Mouse (Mus musculus) heart, embryonic 10.5 days (tissue): ENCODE data around the gene Mef2d. TPM values are rescaled to one million over a fixed set of nuclear protein-coding genes. Genes with fewer than 3 reads are reported as not detected.

ENCODE experiments used
- DNase-seq: peaks from one replicate; pipeline ENCODE4 v3.0.0-alpha.2; 2017; ENCODE audit warnings: low spot score
- H3K27ac ChIP-seq: fragments of 300-500 bp; sonication (generic); 2 replicates; pipeline ENCODE4 v1.5.1; 2016; ENCODE audit warnings: mild to moderate bottlenecking
- H3K27me3 ChIP-seq: fragments of 300-500 bp; sonication (generic); 2 replicates; pipeline ENCODE4 v1.6.1; 2016; ENCODE audit warnings: mild to moderate bottlenecking; ENCODE audit not compliant: poor library complexity, insufficient read depth, severe bottlenecking
- H3K36me3 ChIP-seq: fragments of 300-500 bp; sonication (generic); 2 replicates; pipeline ENCODE4 v1.6.1; 2016; ENCODE audit warnings: mild to moderate bottlenecking, moderate library complexity
- H3K4me1 ChIP-seq: fragments of 300-500 bp; sonication (generic); 2 replicates; pipeline ENCODE4 v1.6.1; 2016; ENCODE audit warnings: mild to moderate bottlenecking
- H3K4me3 ChIP-seq: fragments of 300-500 bp; sonication (generic); 2 replicates; pipeline ENCODE4 v1.5.1; 2016; ENCODE audit warnings: mild to moderate bottlenecking, moderate library complexity
- H3K9me3 ChIP-seq: fragments of 300-500 bp; sonication (generic); 2 replicates; pipeline ENCODE4 v1.6.1; 2016; ENCODE audit warnings: mild to moderate bottlenecking, moderate library complexity
- WGBS: fragments of 180-500 bp; shearing (Covaris S2); methylation state at CpG from one replicate; pipeline ENCODE4 v1.1.7; 2016; 5-methylcytosine and 5-hydroxymethylcytosine counted together
- polyA plus RNA-seq: library from polyadenylated mRNA; unstranded; fragments of >200 nt; fragmentation: Nextera tagmentation; extraction: Ambion mirVana; gene quantifications from 2 replicates; pipeline ENCODE4 v1.2.1, GENCODE M21; 2016

Mef2d gene
- polyA plus RNA-seq, 1 experiment from 2014 or later, result 35.8 TPM

DNA sequence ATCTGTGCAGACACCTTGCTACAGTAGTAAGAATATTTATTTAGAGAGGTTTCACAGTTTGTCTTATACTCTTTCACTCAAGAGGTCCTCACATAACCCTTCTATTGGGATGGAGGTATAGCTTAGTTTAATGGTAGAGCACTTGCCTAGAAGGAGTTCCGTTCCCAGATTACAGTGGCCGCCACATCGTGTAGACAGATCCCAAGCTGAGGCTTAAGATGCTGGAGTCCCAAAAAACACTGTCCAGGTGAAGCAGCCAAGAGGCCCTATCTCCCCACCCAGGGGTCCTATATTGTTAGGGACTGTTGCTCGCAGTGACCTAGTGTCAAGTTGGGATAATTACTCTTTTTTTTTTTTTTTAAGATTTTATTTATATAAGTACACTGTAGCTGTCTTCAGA, 36.8 kb downstream of the Mef2d start:
- Histone ChIP-seq H3K27ac (no peak overlapping the region), H3K4me3 (no peak overlapping the region), H3K4me1 (0 out of 2 replicates have a peak, but pooled peaks cover 4% of the 10 kb centered on the region), H3K9me3 (no peaks in the 10 kb centered on the region), H3K27me3 (peaks cover 10% of the 10 kb centered on the region; the same call in 1 of the 2 replicates), H3K36me3 (peaks cover 16% of the 10 kb centered on the region; the same call in 1 of the 2 replicates)
- 82% methylated on average over 4 of the region's 4 CpGs for whole genome bisulfite sequencing
- DNase-seq, result no peak

DNA sequence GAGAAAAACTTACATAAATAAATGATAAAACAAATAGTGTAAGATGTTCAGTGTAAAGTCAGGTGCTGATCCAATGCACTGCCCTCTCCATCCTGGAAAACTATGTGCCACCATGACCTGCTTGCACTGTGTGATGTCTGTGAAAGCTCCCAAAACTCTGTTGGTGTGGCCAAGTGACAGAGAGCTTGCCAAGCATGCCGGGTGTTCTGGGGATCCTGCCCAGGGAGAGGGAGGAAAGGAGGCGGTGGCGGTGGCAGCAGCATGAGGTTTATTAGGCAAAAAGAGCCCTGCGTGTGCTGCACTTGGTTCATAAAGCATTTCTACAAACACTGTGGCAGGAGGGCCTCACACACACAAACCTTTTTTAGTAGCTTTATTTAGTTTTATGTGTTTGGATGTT, 39.2 kb downstream of the Mef2d start:
- Histone ChIP-seq H3K9me3 (no peaks in the 10 kb centered on the region), H3K27ac (no peak overlapping the region), H3K4me3 (no peak overlapping the region), H3K27me3 (peaks cover 10% of the 10 kb centered on the region; the same call in 1 of the 2 replicates), H3K4me1 (0 out of 2 replicates have a peak, but pooled peaks cover 4% of the 10 kb centered on the region), H3K36me3 (0 out of 2 replicates have a peak, but pooled peaks cover 2% of the 10 kb centered on the region)
- WGBS, result 71% methylated on average over 4 of the region's 4 CpGs
- no peak for DNase-seq

DNA sequence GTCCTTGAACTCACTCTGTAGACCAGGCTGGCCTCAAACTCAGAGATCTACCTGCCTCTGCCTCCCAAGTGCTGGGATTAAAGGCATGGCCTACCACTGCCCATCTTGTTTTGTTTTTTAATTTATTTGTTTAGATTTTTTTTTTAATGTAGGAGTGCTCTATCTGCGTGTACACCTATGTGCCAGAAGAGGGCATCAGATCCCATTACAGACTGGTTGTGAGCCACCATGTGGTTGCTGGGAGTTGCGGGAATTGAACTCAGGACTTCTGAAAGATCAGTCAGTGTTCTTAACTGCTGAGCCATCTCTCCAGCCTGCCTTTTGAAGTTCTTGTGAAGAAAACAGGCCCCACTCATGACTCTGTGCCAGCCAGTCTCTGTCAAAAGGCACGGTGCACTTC, 44.3 kb downstream of the Mef2d start:
- WGBS, result 71% methylated on average over 3 of the region's 3 CpGs
- no peaks in the 10 kb centered on the region for H3K4me1 ChIP-seq
- H3K36me3 ChIP-seq, result no peaks in the 10 kb centered on the region
- no peak overlapping the region for H3K27ac ChIP-seq
- no peak overlapping the region for H3K4me3 ChIP-seq
- DNase-seq, result no peak
- peaks cover 22% of the 10 kb centered on the region for H3K27me3 ChIP-seq
- H3K9me3 ChIP-seq, result no peaks in the 10 kb centered on the region

DNA sequence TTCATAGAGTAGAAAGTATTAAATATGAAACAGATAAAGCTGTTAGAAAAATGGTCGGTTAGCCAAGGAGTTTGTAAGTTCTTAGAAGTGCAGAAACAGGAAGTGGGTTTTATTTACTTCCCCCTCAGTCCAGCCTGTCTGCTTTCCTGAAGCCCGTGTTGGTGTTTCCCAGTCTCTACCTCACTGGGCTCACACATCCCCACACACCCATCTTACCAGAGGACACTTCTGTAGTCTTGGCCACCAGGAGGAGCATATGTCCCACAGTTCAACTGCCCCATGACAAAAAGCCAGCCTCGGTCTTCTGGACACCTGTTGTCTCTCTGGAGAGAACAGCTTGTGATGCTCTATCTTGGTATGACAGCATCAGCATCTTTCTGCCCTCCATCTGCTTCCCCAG, 49.0 kb downstream of the Mef2d start:
- no peak overlapping the region for H3K4me3 ChIP-seq
- no peak overlapping the region for H3K27ac ChIP-seq
- no peaks in the 10 kb centered on the region for H3K36me3 ChIP-seq
- 23% methylated on average over 3 of the region's 3 CpGs for WGBS
- no peak for DNase-seq
- no peaks in the 10 kb centered on the region for H3K9me3 ChIP-seq
- no peaks in the 10 kb centered on the region for H3K4me1 ChIP-seq
- H3K27me3 ChIP-seq, result peaks cover 60% of the 10 kb centered on the region

DNA sequence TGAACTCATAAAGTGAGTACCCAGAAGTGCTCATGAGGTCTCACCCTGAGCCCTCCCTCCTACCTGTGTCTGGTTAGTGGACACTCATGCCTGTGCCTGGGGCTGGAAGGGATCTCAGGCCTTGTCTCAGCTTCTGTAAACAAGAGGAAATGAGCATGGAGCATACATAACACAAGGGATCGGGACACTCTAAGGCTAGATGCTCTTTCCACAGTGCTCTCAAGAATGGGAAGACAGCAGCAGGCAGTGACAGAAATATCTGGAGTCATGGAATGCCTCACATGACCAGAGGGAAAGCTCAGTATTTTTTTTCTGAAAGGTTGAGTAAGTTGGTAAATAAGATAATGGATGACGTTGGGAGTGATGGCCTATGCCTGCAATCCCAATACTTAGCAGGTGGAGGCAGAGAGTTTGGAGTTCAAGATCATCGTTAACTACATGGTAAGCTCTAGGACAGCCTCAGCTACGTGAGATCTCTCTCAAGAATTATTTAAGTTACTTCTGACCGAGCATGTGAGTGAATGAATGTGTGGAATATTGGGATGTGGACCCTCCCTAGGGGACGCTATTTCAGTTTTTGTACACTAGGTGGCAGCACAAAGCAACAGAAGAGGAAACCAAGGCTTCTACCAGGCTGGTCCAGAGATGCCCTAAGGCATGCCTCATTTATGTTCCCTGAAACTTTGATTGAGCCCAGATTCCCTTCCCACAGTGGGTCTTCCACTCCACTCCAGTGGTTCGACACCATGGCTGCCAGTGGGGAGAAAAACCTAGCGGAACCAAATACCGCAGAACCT, 49.8 kb downstream of the Mef2d start:
- WGBS, result 31% methylated on average over 9 of the region's 9 CpGs
- Histone ChIP-seq H3K27ac (no peak overlapping the region), H3K36me3 (no peaks in the 10 kb centered on the region), H3K27me3 (peaks cover 68% of the 10 kb centered on the region), H3K9me3 (no peaks in the 10 kb centered on the region), H3K4me3 (no peak overlapping the region), H3K4me1 (no peaks in the 10 kb centered on the region)
- no peak for DNase-seq

DNA sequence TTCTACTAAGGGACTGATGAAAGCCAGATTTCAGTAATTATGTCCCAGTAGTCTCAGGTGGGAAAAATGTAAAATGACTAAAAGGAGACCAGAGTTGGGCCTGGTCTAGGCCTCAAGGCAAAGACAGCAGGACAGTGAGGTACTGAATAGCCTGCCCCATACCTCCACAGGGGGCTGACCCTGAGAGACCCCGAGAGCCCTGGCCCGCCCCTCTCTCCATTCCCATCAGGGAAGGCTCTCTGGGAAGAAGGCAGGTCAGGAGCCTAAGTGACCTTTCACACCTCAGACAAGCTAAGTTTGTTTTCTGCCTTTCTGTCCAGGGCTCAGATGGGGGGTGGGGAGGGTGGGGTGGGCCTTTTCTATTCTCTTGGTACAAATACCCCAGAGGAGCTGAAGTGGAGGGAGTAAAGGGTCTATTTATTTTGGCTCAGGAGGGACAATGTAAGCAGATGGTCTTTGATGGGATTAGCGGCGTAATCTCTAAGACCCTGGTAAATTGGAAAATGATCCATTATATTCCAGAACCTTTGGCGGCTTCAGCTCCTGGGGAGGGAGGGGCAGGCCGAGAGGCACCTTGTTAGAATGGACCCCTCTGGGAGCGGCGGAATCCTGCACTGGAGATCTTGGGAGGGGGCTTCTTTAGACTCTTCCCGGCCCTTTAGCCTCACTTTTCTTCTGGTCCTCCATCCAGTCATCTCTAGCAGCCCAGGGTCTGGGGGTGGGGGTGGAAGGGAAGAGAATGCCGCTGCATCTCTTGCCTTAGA, 55.8 kb downstream of the Mef2d start:
- WGBS, result 6% methylated on average over 10 of the region's 10 CpGs
- Histone ChIP-seq H3K9me3 (no peaks in the 10 kb centered on the region), H3K4me3 (no peak overlapping the region), H3K27ac (no peak overlapping the region), H3K4me1 (peaks cover 9% of the 10 kb centered on the region), H3K36me3 (no peaks in the 10 kb centered on the region), H3K27me3 (peaks cover 100% of the 10 kb centered on the region)
- DNase-seq, result no peak

DNA sequence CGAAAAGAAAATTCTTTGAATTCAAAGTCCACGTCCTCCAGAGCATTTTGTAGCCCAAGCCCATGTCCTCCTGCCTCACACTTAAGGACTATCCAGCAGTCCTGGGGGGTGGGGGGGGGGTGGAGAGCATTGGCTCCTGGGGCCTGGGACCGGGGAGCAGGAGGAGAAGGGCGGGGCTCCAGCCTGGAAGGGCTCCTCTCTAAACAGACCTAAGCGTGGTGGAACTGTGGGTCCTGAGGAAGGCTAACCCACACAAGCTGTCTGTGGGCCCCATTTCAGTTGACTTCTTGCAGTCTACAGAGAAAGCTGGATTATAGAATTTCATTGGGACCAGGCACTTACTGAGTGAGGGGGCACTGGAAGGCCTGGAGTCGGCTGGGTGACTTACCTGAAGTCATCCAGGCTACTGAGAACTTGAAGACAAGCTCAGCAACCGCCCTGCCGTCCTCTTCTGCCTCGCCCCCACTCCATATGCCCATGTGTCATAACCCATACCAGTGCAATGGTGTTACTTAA, 56.4 kb downstream of the Mef2d start:
- DNase-seq, result no peak
- Histone ChIP-seq H3K4me3 (no peak overlapping the region), H3K4me1 (peaks cover 9% of the 10 kb centered on the region), H3K36me3 (no peaks in the 10 kb centered on the region), H3K9me3 (no peaks in the 10 kb centered on the region), H3K27ac (no peak overlapping the region), H3K27me3 (peaks cover 100% of the 10 kb centered on the region)
- 3% methylated on average over 9 of the region's 9 CpGs for WGBS

DNA sequence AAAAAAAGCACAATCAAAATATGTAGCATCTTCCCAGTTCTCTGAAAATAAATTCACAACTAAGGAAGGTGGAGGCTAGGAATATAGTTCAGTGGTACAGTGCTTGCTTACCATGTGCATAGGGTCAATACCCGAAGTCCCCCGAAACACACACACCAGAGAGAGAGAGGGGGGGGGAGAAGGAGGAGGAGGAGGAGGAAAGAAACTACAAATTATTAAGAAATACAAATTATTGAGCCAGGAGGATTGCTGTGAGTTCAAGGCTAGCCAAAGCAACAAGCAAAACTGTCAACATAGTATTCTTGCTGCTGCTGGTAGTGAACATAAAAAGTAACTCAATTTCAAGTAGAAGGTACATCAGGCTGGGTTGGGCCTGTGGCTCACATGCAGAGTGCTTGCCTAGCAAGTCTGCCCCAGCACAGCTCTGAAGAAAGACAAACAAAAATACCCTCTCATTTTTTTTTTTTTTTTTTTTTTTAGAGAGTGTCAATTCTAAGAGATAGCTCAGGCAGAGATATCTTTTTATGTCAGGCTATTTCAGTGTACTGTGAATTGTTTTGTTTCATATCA, 57.5 kb downstream of the Mef2d start:
- peaks cover 9% of the 10 kb centered on the region for H3K4me1 ChIP-seq
- peaks cover 100% of the 10 kb centered on the region for H3K27me3 ChIP-seq
- no peaks in the 10 kb centered on the region for H3K36me3 ChIP-seq
- 48% methylated on average over 2 of the region's 2 CpGs for WGBS
- no peaks in the 10 kb centered on the region for H3K9me3 ChIP-seq
- H3K4me3 ChIP-seq, result no peak overlapping the region
- no peak for DNase-seq
- H3K27ac ChIP-seq, result no peak overlapping the region

DNA sequence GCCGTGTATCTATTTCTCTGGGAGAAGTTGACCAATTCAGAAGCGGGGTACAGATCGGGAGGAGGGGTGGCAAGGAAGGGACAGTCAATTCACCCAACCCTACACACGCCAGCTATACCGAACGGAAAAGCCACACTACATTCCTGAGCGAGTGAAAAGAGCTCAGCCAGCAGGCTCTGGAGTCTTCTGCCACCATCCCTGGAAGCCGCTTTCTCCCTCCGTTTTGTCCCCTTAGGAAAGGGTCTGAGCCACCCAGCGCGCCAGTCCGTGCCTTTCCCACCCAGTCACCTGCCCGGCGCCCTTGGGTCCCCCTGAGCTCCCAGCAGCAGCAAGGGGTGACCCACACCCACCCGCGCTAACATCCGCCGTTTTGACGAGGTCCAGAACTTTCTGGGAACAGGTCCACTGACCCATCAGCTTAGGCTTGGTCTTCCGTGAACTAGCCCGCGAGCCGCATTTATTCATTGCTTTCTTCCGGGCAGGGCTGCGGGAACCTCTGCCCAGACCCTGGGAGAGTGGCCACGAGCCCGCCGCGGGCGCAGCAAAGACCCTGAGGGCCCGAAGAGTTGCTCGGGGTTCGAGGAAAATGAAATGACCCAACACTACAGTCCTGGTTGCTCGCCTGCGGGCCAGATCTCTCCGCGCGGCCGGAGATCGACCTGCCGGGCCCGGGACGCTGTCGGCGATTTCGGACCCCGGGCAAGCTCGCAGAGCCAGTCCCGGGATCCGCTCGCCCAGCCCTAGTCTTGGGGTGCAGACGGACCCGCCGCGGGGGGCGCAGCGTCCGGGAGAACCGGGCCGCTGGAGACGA, 58.2 kb downstream of the Mef2d start:
- Histone ChIP-seq H3K4me3 (peak overlapping the region; percentile 48), H3K9me3 (no peaks in the 10 kb centered on the region), H3K27me3 (peaks cover 100% of the 10 kb centered on the region), H3K36me3 (no peaks in the 10 kb centered on the region), H3K4me1 (peaks cover 9% of the 10 kb centered on the region), H3K27ac (no peak overlapping the region)
- no peak for DNase-seq
- under 1% methylated on average over 61 of the region's 61 CpGs for WGBS

DNA sequence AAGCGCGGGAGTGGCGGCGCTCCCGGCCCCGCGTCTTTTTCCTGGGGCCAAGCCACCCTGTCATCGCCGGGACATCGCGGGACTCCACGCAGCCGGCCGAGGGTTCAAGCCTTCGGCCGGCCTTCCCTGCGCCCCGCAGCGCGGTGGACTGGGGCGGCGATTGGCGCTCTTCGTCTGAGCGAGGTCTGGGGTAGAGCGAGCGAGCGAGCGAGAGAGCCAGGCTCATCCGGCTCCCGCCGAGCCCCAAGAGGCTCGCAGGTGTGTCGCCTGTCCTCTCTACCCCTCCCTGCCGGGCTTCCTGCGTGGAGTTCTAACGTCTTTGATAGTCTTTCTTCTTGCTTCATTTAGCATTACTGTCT, 58.8 kb downstream of the Mef2d start:
- no peak overlapping the region for H3K27ac ChIP-seq
- no peaks in the 10 kb centered on the region for H3K9me3 ChIP-seq
- H3K4me1 ChIP-seq, result peaks cover 9% of the 10 kb centered on the region
- WGBS, result under 1% methylated on average over 37 of the region's 37 CpGs
- peak overlapping the region; percentile 48 for H3K4me3 ChIP-seq
- H3K27me3 ChIP-seq, result peaks cover 100% of the 10 kb centered on the region
- DNase-seq, result no peak
- no peaks in the 10 kb centered on the region for H3K36me3 ChIP-seq

DNA sequence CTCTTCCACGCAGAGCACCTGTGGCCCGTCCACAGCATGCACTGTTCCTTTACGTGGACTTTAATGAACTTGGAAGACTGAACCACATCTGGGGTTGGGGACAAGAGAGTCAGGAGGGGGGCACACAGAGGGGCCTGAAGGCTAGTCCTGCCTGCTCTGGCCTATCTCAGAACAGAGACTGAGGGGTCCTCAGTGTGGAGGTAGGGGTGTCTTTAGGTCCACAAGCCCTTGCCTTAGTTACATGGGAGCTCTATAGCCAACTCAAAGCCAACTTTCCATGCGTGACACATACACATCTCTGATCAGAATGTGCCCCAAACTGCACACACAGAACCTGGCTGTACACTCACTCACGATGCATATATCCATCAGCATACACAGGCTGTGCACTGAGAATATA, 59.5 kb downstream of the Mef2d start:
- 17% methylated on average over 5 of the region's 5 CpGs for WGBS
- Histone ChIP-seq H3K4me3 (no peak overlapping the region), H3K27me3 (peaks cover 100% of the 10 kb centered on the region), H3K27ac (no peak overlapping the region), H3K9me3 (no peaks in the 10 kb centered on the region), H3K4me1 (peaks cover 9% of the 10 kb centered on the region), H3K36me3 (no peaks in the 10 kb centered on the region)
- no peak for DNase-seq

DNA sequence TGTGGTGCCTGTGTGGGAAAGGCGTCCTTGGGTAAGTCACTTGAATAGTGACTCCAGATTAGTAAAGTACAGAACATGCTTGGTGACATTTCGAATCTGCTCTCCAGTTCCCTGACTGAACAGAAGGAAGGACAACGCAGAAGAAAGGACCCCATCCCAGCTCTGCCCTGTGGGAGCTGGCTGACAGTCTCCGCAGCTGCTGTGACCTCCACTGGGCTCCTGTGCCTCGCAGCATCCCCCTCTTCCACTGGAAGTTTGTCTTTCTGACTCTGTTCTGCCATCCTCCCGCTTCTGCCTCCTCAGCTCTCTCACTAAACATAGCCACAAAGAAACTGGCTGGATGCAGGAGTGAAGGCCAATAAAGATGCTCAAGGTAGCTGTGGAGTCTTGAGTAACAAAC, 60.8 kb downstream of the Mef2d start:
- Histone ChIP-seq H3K9me3 (no peaks in the 10 kb centered on the region), H3K27me3 (peaks cover 100% of the 10 kb centered on the region), H3K27ac (no peak overlapping the region), H3K4me3 (no peak overlapping the region), H3K36me3 (no peaks in the 10 kb centered on the region), H3K4me1 (peaks cover 9% of the 10 kb centered on the region)
- WGBS, result 6% methylated on average over 6 of the region's 6 CpGs
- DNase-seq, result no peak
